Mouse (Mus musculus) stomach, postnatal 0 days (tissue): ENCODE data around the gene Plekhg5. TPM values are rescaled to one million over a fixed set of nuclear protein-coding genes. Genes with fewer than 3 reads are reported as not detected.

Source experiments
- ATAC-seq: fragments of 200-750 bp; cut with Nextera tagmentation; 2 replicates; pipeline ENCODE4 v1.8.0; 2017; ENCODE audit not compliant: low FRiP score, low TSS enrichment
- DNase-seq: peaks from one replicate; pipeline ENCODE4 v3.0.0-alpha.2; 2016; ENCODE audit warnings: low spot score
- H3K27ac ChIP-seq: fragments of 300-500 bp; sonication (generic); replicated peaks from 2 replicates; pipeline ENCODE4 v1.5.1; 2014; ENCODE audit warnings: mild to moderate bottlenecking, control low read depth
- H3K27me3 ChIP-seq: fragments of 300-500 bp; sonication (generic); 2 replicates; pipeline ENCODE4 v1.6.1; 2014; ENCODE audit warnings: low read length; ENCODE audit not compliant: control insufficient read depth, insufficient read depth
- H3K36me3 ChIP-seq: fragments of 300-500 bp; sonication (generic); 2 replicates; pipeline ENCODE4 v1.6.1; 2014; ENCODE audit warnings: low read length, mixed read lengths; ENCODE audit not compliant: control insufficient read depth, insufficient read depth
- H3K4me1 ChIP-seq: fragments of 300-500 bp; sonication (generic); replicated peaks from 2 replicates; pipeline ENCODE4 v1.6.1; 2014; ENCODE audit warnings: antibody characterized with exemption; ENCODE audit not compliant: control insufficient read depth, insufficient read depth
- H3K4me2 ChIP-seq: fragments of 300-500 bp; sonication (generic); replicated peaks from 2 replicates; pipeline ENCODE4 v1.6.1; 2014; ENCODE audit warnings: low read depth, mild to moderate bottlenecking, control low read depth, moderate library complexity
- H3K4me3 ChIP-seq: fragments of 300-500 bp; sonication (generic); 2 replicates; pipeline ENCODE4 v1.5.1; 2014; ENCODE audit warnings: low read depth, low read length, control low read depth
- H3K9ac ChIP-seq: fragments of 300-500 bp; sonication (generic); 2 replicates; pipeline ENCODE4 v1.6.1; 2014; ENCODE audit warnings: mild to moderate bottlenecking, low read length, control low read depth, mixed read lengths
- H3K9me3 ChIP-seq: fragments of 300-500 bp; sonication (generic); 2 replicates; pipeline ENCODE4 v1.6.1; 2016; ENCODE audit warnings: low read length; ENCODE audit not compliant: control insufficient read depth
- CTCF ChIP-seq: IDR thresholded peaks from 2 replicates; pipeline ENCODE4 v1.5.1; 2016; ENCODE audit warnings: antibody characterized with exemption, low read depth, mild to moderate bottlenecking, moderate library complexity
- EP300 ChIP-seq: optimal IDR thresholded peaks from 2 replicates; pipeline ENCODE3; 2016; ENCODE audit warnings: antibody characterized with exemption
- WGBS: fragments of 180-500 bp; shearing (Covaris S2); extraction: QIAGEN DNeasy Blood & Tissue Kit; methylation state at CpG from one replicate; pipeline ENCODE4 v1.1.7; 2014; 5-methylcytosine and 5-hydroxymethylcytosine counted together
- polyA plus RNA-seq: library from polyadenylated mRNA; unstranded; fragments of >200 nt; fragmentation: Nextera tagmentation; extraction: Ambion mirVana; gene quantifications from 2 replicates; pipeline ENCODE4 v1.2.1, GENCODE M21; 2015

Gene Plekhg5
- polyA plus RNA-seq, 1 experiment from 2014 or later, result 6.4 TPM

GRCm38 (mm10) chr4:152155019-152155418 is 82.7 kb downstream of the Plekhg5 start:
- no peaks in the 10 kb centered on the region for H3K36me3 ChIP-seq
- H3K27ac ChIP-seq, result no peak overlapping the region
- 0 out of 2 replicates have a peak, but pooled peaks cover 10% of the 10 kb centered on the region for H3K4me1 ChIP-seq
- ATAC-seq (no peak), DNase-seq (no peak)
- no peak overlapping the region for H3K4me2 ChIP-seq
- H3K9me3 ChIP-seq, result no peaks in the 10 kb centered on the region
- TF ChIP-seq EP300 (no peak), CTCF (peak; percentile 23)
- no peak overlapping the region for H3K4me3 ChIP-seq
- H3K9ac ChIP-seq, result no peak overlapping the region
- H3K27me3 ChIP-seq, result peaks cover 8% of the 10 kb centered on the region; the same call in 1 of the 2 replicates
- 65% methylated on average over 4 of the region's 4 CpGs for WGBS

- DNase-seq, result peak; percentile 64
- no peak for ATAC-seq
- Histone ChIP-seq H3K4me1 (0 out of 2 replicates have a peak, but pooled peaks cover 10% of the 10 kb centered on the region), H3K27ac (no peak overlapping the region), H3K4me3 (peak overlapping the region; percentile 26), H3K27me3 (peaks cover 11% of the 10 kb centered on the region; the same call in 1 of the 2 replicates), H3K9ac (no peak overlapping the region), H3K4me2 (peak overlapping the region; percentile 51), H3K36me3 (no peaks in the 10 kb centered on the region), H3K9me3 (no peaks in the 10 kb centered on the region)
- 14% methylated on average over 21 of the region's 21 CpGs for WGBS
- TF ChIP-seq CTCF (peak; percentile 79), EP300 (no peak)
These were observed 85.7 kb downstream of the Plekhg5 start for GRCm38 (mm10) chr4:152157779-152158584.

DNA sequence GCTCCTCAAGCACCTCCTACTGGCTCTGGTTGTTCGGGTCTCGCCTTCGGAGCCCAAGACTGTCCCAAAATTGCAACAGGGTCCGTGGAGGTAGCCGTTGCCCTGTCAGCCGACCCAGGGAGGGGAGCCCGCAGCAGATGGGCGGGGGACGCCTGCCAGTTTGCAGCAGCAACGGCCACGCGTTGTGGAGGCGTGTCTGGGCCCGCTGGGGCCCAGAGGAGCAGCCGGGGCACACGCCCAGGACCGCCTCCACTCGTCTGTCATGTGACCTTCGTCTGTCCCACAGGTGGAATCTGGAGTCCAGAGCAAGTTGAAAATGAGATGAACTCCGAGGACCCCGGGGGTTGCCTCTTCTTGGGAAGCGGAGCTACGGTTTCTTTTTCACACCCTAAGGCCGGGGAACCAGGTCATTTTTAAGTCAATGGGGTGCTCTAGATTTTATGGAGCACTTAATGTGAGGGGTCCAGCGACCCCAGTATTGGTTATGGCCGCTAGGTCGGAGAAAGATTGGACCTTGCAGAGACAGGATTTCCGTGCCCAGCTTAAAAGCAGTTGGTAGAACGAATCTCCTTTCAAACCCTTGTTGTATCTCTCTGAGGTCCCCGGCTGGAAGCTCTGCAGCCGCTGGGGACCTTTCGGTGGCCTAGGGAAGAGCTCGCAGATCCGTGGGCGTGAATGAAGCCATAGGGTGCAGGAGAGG is 86.4 kb downstream of the Plekhg5 start, which contains the start of gene Hes2:
Gene Hes2, plus strand, starts transcription at position 283 of the 700 bp plus-strand sequence.
- Histone ChIP-seq H3K9me3 (no peaks in the 10 kb centered on the region), H3K4me3 (peak within 1 kb of the TSS; percentile 26), H3K4me1 (0 out of 2 replicates have a peak, but pooled peaks cover 8% of the 10 kb centered on the region), H3K4me2 (peak within 1 kb of the TSS; percentile 51), H3K27ac (no peak within 1 kb of the TSS), H3K36me3 (no peaks in the 10 kb centered on the region), H3K9ac (0 out of 2 replicates have a peak within 1 kb of the TSS, but pooled peaks have one; percentile 18), H3K27me3 (peaks cover 11% of the 10 kb centered on the region; the same call in 1 of the 2 replicates)
- no peak for TF ChIP-seq EP300
- TF ChIP-seq CTCF, result no peak
- WGBS, result 3% methylated on average over 33 of the region's 35 CpGs
- ATAC-seq (no peak), DNase-seq (peak; percentile 64)

DNA sequence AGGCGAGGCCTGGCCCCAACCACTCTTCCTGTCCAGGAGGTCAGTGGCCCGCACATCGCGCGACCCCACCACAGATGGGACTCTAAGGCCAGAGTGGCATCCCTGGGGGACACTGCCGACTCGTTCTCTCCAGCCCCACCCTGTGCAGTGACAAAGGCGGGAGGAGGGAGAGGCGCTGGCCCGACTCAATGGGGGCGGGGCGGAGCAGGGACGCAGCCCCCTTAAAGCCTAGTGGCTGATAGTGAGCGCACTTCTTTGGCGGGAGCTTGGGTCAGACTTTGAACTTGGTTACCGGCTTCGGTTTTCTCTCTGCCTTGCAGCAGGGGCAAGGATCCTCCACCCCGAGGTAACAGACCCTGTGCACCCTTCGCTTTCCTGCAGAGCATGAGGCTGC is 87.0 kb downstream of the Plekhg5 start:
- ATAC-seq, result no peak

DNA sequence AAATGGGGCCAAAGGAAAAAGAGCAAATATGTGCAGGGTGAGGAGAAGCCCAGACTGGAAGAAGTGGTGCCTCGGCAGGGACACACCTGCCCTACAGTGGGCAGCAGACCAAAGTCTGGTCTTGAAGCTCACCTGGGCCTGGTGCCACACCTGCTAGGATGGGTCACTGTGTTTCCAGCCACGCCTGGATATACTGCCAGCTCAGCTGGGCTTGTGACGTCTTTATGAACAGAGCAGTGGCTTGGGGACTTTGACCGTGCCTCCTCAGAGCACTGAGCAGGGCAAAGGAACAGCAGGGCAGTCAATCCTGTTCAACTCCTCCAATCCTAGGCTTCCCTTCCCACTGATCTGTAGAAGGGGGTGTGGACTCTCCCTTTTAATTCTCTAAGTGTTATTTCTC is 88.5 kb downstream of the Plekhg5 start:
- 27% methylated on average over 4 of the region's 4 CpGs for WGBS
- H3K27ac ChIP-seq, result 0 out of 2 replicates have a peak overlapping the region, but pooled peaks have one; percentile 56
- ATAC-seq, result peak; percentile 88
- no peak overlapping the region for H3K4me2 ChIP-seq
- no peaks in the 10 kb centered on the region for H3K9me3 ChIP-seq
- peak; percentile 81 for DNase-seq
- no peaks in the 10 kb centered on the region for H3K36me3 ChIP-seq
- 0 out of 2 replicates have a peak, but pooled peaks cover 8% of the 10 kb centered on the region for H3K4me1 ChIP-seq
- H3K4me3 ChIP-seq, result no peak overlapping the region
- peaks cover 11% of the 10 kb centered on the region; the same call in 1 of the 2 replicates for H3K27me3 ChIP-seq
- TF ChIP-seq CTCF, result peak; percentile 35; the same call in 1 of the 2 replicates
- no peak for TF ChIP-seq EP300
- no peak overlapping the region for H3K9ac ChIP-seq

More for the DNA sequence above, 87.0 kb downstream of the Plekhg5 start:
- DNase-seq, result peak; percentile 43
- Histone ChIP-seq H3K4me3 (peak overlapping the region; percentile 26), H3K4me2 (peak overlapping the region; percentile 51), H3K36me3 (no peaks in the 10 kb centered on the region), H3K9me3 (no peaks in the 10 kb centered on the region), H3K9ac (0 out of 2 replicates have a peak overlapping the region, but pooled peaks have one; percentile 18), H3K4me1 (0 out of 2 replicates have a peak, but pooled peaks cover 8% of the 10 kb centered on the region), H3K27ac (no peak overlapping the region), H3K27me3 (peaks cover 11% of the 10 kb centered on the region; the same call in 1 of the 2 replicates)
- TF ChIP-seq EP300, result no peak
- TF ChIP-seq CTCF, result no peak
- WGBS, result 2% methylated on average over 18 of the region's 19 CpGs
